Mouse (Mus musculus) spleen, adult 2 months (tissue): ENCODE results near the gene Mras. TPM values are rescaled to one million over a fixed set of nuclear protein-coding genes. Genes with fewer than 3 reads are reported as not detected.

Experiments
- DNase-seq, 2 experiments: peaks; one replicate each; pipeline versions ENCODE4 v3.0.0 to v3.0.0-alpha.2; 2012 to 2021; ENCODE audit warnings: low spot score in 2 of 2, low read depth in 1 of 2
- H3K27ac ChIP-seq: fragments of 200-500 bp; 2 replicates; pipeline ENCODE4 v1.5.1; 2012; ENCODE audit warnings: low read length, inconsistent platforms; ENCODE audit not compliant: insufficient read depth
- H3K27me3 ChIP-seq: fragments of 200-500 bp; 2 replicates; pipeline ENCODE4 v1.6.1; 2012; ENCODE audit warnings: mild to moderate bottlenecking, moderate library complexity, low read length, inconsistent platforms; ENCODE audit not compliant: control insufficient read depth, insufficient read depth
- H3K36me3 ChIP-seq: fragments of 200-500 bp; 2 replicates; pipeline ENCODE4 v1.6.1; 2012; ENCODE audit warnings: mild to moderate bottlenecking, low read length, inconsistent platforms; ENCODE audit not compliant: control insufficient read depth, insufficient read depth
- H3K4me1 ChIP-seq: fragments of 200-500 bp; 2 replicates; pipeline ENCODE4 v1.6.1; 2011; ENCODE audit warnings: inconsistent platforms; ENCODE audit not compliant: control insufficient read depth, insufficient read depth, insufficient read length
- H3K4me3 ChIP-seq: fragments of 200-500 bp; 2 replicates; pipeline ENCODE4 v1.5.1; 2011; ENCODE audit warnings: mild to moderate bottlenecking, inconsistent platforms; ENCODE audit not compliant: insufficient read depth, insufficient read length; ENCODE audit errors: extremely low read depth
- CTCF ChIP-seq: fragments of 200-500 bp; IDR thresholded peaks from 2 replicates; pipeline ENCODE4 v1.5.1; 2011; ENCODE audit warnings: mild to moderate bottlenecking, inconsistent platforms; ENCODE audit not compliant: insufficient read depth, insufficient read length, insufficient replicate concordance; ENCODE audit errors: extremely low read depth
- POLR2A ChIP-seq: fragments of 200-500 bp; IDR thresholded peaks from 2 replicates; pipeline ENCODE4 v1.6.1; 2011; ENCODE audit warnings: low read depth, low read length, inconsistent platforms
- WGBS: fragments of 180-500 bp; shearing (Covaris S2); methylation state at CpG from one replicate; pipeline ENCODE4 v1.1.7; 2018; 5-methylcytosine and 5-hydroxymethylcytosine counted together
- polyA plus RNA-seq: library from polyadenylated mRNA; depleted of rRNA; stranded (reverse); fragments of >200 nt; gene quantifications from 2 replicates; pipeline ENCODE4 v1.2.3, GENCODE M21; 2012

The Mras gene
- polyA plus RNA-seq, 1 experiment, result 9.1 TPM

DNA sequence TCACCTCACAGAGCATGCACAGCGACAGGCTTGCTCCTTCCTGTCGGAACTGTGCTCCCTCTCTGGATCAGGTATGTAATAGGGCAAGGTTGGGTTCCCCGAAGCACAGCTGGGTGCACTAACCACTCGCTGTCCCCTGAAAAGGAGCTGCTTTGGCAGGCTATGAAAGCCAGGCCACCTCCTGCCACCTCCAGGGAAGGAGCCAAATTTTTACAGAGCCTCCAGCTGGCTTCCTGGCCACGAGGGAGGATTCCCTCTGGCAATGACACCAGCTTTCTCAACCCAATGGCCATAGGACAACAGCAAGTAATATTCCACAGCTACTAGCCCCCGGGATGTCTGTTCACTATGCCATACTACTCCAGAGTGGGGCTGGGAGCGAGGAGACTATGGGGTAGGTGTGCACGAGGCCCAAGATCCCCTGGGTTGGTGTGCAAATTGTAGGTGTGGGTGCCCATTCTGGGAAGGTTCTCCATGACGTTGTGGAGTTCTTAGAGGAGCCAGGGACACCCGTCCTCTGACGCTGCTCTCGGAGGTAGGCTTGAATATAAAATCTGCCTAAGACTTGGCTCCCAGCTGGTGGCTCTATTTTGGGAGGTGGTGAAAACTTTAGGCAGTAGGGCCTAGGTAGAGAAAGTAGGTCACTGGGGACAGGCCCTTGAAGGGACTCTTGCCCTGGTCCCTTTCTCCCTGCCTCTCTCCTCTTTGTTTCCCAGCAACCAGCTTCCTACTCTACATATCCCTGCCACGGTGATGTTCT is 39.9 kb downstream of the Mras start:
- H3K27ac ChIP-seq, result no peak overlapping the region
- DNase-seq, result no peak
- H3K36me3 ChIP-seq, result no peaks in the 10 kb centered on the region
- H3K4me3 ChIP-seq, result no peak overlapping the region
- no peaks in the 10 kb centered on the region for H3K4me1 ChIP-seq
- H3K27me3 ChIP-seq, result no peaks in the 10 kb centered on the region
- 88% methylated on average over 13 of the region's 13 CpGs for WGBS
- no peak for TF ChIP-seq CTCF
- no peak for TF ChIP-seq POLR2A

DNA sequence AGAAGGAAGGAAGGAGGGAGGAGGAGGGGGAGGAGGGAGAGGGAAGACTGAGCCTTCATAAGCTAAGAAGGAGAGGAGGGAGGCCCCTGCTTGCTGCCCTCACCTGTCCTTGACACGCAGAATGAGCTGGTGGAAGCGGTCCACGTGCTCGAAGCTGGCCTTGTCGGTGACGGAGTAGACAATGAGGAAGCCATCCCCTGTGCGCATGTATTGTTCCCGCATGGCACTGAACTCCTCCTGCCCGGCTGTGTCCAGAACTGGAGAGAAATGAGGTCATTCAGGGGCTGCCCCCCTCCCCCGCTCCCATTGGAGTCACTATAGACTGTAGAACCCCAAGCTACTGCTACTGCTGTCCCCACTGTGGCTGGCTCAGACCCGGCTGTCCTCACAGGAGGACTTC is 42.8 kb downstream of the Mras start:
- Histone ChIP-seq H3K27me3 (no peaks in the 10 kb centered on the region), H3K4me1 (no peaks in the 10 kb centered on the region), H3K36me3 (no peaks in the 10 kb centered on the region), H3K4me3 (no peak overlapping the region), H3K27ac (peak overlapping the region; percentile 11; the same call in 1 of the 2 replicates)
- TF ChIP-seq CTCF (no peak), POLR2A (no peak)
- DNase-seq, result no peak
- 88% methylated on average over 11 of the region's 11 CpGs for WGBS

- 91% methylated on average over 8 of the region's 8 CpGs for WGBS
- no peak for TF ChIP-seq CTCF
- no peak for TF ChIP-seq POLR2A
- Histone ChIP-seq H3K36me3 (no peaks in the 10 kb centered on the region), H3K4me3 (no peak overlapping the region), H3K27me3 (no peaks in the 10 kb centered on the region), H3K4me1 (no peaks in the 10 kb centered on the region), H3K27ac (no peak overlapping the region)
- no peak for DNase-seq
Observed at GRCm38 (mm10) chr9:99393146-99393545, 44.0 kb downstream of the Mras start.

- TF ChIP-seq CTCF, result no peak
- no peak for TF ChIP-seq POLR2A
- Histone ChIP-seq H3K36me3 (no peaks in the 10 kb centered on the region), H3K27ac (no peak overlapping the region), H3K4me1 (no peaks in the 10 kb centered on the region), H3K27me3 (no peaks in the 10 kb centered on the region), H3K4me3 (no peak overlapping the region)
- DNase-seq, result no peak
- 93% methylated on average over 10 of the region's 10 CpGs for WGBS
Observed at GRCm38 (mm10) chr9:99391557-99391956, 45.6 kb downstream of the Mras start.

- Histone ChIP-seq H3K4me1 (no peaks in the 10 kb centered on the region), H3K36me3 (no peaks in the 10 kb centered on the region), H3K27me3 (no peaks in the 10 kb centered on the region), H3K4me3 (no peak overlapping the region), H3K27ac (0 out of 2 replicates have a peak overlapping the region, but pooled peaks have one; percentile 47)
- 90% methylated on average over 2 of the region's 2 CpGs for WGBS
- TF ChIP-seq CTCF (no peak), POLR2A (no peak)
- DNase-seq, result no peak
Observed at GRCm38 (mm10) chr9:99390716-99391115, 46.5 kb downstream of the Mras start.

- H3K27ac ChIP-seq, result peak overlapping the region; percentile 33; the same call in 1 of the 2 replicates
- no peak for DNase-seq
- H3K4me1 ChIP-seq, result no peaks in the 10 kb centered on the region
- WGBS, result 79% methylated on average over 5 of the region's 5 CpGs
- TF ChIP-seq CTCF (no peak), POLR2A (no peak)
- H3K4me3 ChIP-seq, result no peak overlapping the region
- H3K27me3 ChIP-seq, result no peaks in the 10 kb centered on the region
- H3K36me3 ChIP-seq, result no peaks in the 10 kb centered on the region
Observed at GRCm38 (mm10) chr9:99390201-99390600, 47.0 kb downstream of the Mras start.

GRCm38 (mm10) chr9:99389506-99389905 is 47.7 kb downstream of the Mras start:
- DNase-seq, result no peak
- Histone ChIP-seq H3K36me3 (no peaks in the 10 kb centered on the region), H3K4me3 (no peak overlapping the region), H3K4me1 (no peaks in the 10 kb centered on the region), H3K27ac (no peak overlapping the region), H3K27me3 (no peaks in the 10 kb centered on the region)
- 75% methylated on average over 8 of the region's 8 CpGs for WGBS
- TF ChIP-seq POLR2A (no peak), CTCF (no peak)
